Mouse (Mus musculus) liver, adult 2 months (tissue): Measurements from ENCODE around the gene Hsd17b14. TPM values are rescaled to one million over a fixed set of nuclear protein-coding genes. Genes with fewer than 3 reads are reported as not detected.

ENCODE experiments used
- DNase-seq: peaks from one replicate; pipeline ENCODE4 v3.0.0-alpha.2; 2011; ENCODE audit warnings: low read depth, low spot score; ENCODE audit errors: extremely low read depth
- H3K27ac ChIP-seq: fragments of 200-500 bp; replicated peaks from 2 replicates; pipeline ENCODE4 v1.5.1; 2012; ENCODE audit warnings: low read depth, mild to moderate bottlenecking, control low read depth, inconsistent platforms, low read length; ENCODE audit not compliant: insufficient read depth
- H3K27me3 ChIP-seq: fragments of 200-500 bp; 2 replicates; pipeline ENCODE4 v1.6.1; 2012; ENCODE audit warnings: mild to moderate bottlenecking, moderate library complexity, low read length, inconsistent platforms; ENCODE audit not compliant: control insufficient read depth, insufficient read depth
- H3K36me3 ChIP-seq: fragments of 200-500 bp; 2 replicates; pipeline ENCODE4 v1.6.1; 2012; ENCODE audit warnings: low read length, inconsistent platforms; ENCODE audit not compliant: control insufficient read depth, insufficient read depth
- H3K4me1 ChIP-seq: fragments of 200-500 bp; 2 replicates; pipeline ENCODE4 v1.6.1; 2011; ENCODE audit warnings: low read length; ENCODE audit not compliant: control insufficient read depth, insufficient read depth
- H3K4me3 ChIP-seq: fragments of 200-500 bp; 2 replicates; pipeline ENCODE4 v1.5.1; 2011; ENCODE audit warnings: low read depth, mild to moderate bottlenecking, control low read depth, low read length, moderate library complexity; ENCODE audit not compliant: insufficient read depth
- H3K79me2 ChIP-seq: fragments of 200-500 bp; 2 replicates; pipeline ENCODE4 v1.6.1; 2012; ENCODE audit warnings: inconsistent platforms, mild to moderate bottlenecking, low read length, moderate library complexity; ENCODE audit not compliant: control insufficient read depth, insufficient read depth
- H3K9ac ChIP-seq: fragments of 200-500 bp; 2 replicates; pipeline ENCODE4 v1.6.1; 2012; ENCODE audit warnings: low read depth, mild to moderate bottlenecking, control low read depth, inconsistent platforms, low read length
- CTCF ChIP-seq: fragments of 200-500 bp; IDR thresholded peaks from 2 replicates; pipeline ENCODE4 v1.5.1; 2011; ENCODE audit warnings: low read depth, low read length, control low read depth
- POLR2A ChIP-seq: fragments of 200-500 bp; IDR thresholded peaks from 2 replicates; pipeline ENCODE4 v1.6.1; 2011; ENCODE audit warnings: low read length, control low read depth; ENCODE audit not compliant: insufficient read depth; ENCODE audit errors: extremely low read depth
- WGBS: fragments of 180-500 bp; shearing (Covaris S2); methylation state at CpG from one replicate; pipeline ENCODE4 v1.1.7; 2018; 5-methylcytosine and 5-hydroxymethylcytosine counted together
- polyA plus RNA-seq: library from polyadenylated mRNA; depleted of rRNA; stranded (reverse); fragments of >200 nt; gene quantifications from 2 replicates; pipeline ENCODE4 v1.2.3, GENCODE M21; 2012; rRNA removed
- total RNA-seq: library from RNA; depleted of rRNA; stranded (reverse); fragments of >200 nt; gene quantifications from 2 replicates; pipeline ENCODE4 v1.2.3, GENCODE M21; 2014; rRNA removed

The Hsd17b14 gene
- total RNA-seq: not detected in 2 replicates
- not detected in 2 replicates for polyA plus RNA-seq

- H3K36me3 ChIP-seq: no peaks in the 10 kb centered on the region
- H3K27ac ChIP-seq: peak within 1 kb of the TSS; percentile 64
- no peak for DNase-seq
- peak within 1 kb of the TSS; percentile 23 for H3K9ac ChIP-seq
- H3K27me3 ChIP-seq: no peaks in the 10 kb centered on the region
- no peak within 1 kb of the TSS for H3K4me3 ChIP-seq
- 65% methylated on average over 8 of the region's 8 CpGs for WGBS
- peaks cover 8% of the 10 kb centered on the region for H3K4me1 ChIP-seq
- H3K79me2 ChIP-seq: no peaks in the 10 kb centered on the region
- TF ChIP-seq CTCF: no peak
- TF ChIP-seq POLR2A: no peak
These were observed at the start of gene Hsd17b14 for GRCm38 (mm10) chr7:45554744-45555143. TSS of gene Hsd17b14 (plus strand) at chr7:45554893.

GRCm38 (mm10) chr7:45507583-45507982 lies 47.1 kb upstream of the Hsd17b14 start:
- Histone ChIP-seq H3K4me3 (no peak overlapping the region), H3K79me2 (peaks cover 12% of the 10 kb centered on the region; the same call in 1 of the 2 replicates), H3K9ac (no peak overlapping the region), H3K4me1 (peaks cover 13% of the 10 kb centered on the region), H3K36me3 (no peaks in the 10 kb centered on the region), H3K27me3 (no peaks in the 10 kb centered on the region), H3K27ac (no peak overlapping the region)
- peak; percentile 41 for DNase-seq
- WGBS: 70% methylated on average over 6 of the region's 6 CpGs
- TF ChIP-seq CTCF: no peak
- no peak for TF ChIP-seq POLR2A

- H3K79me2 ChIP-seq: peaks cover 12% of the 10 kb centered on the region; the same call in 1 of the 2 replicates
- WGBS: 87% methylated on average over 6 of the region's 6 CpGs
These were observed 46.1 kb upstream of the Hsd17b14 start for GRCm38 (mm10) chr7:45508561-45508960.

GRCm38 (mm10) chr7:45509181-45509882 lies 45.4 kb upstream of the Hsd17b14 start:
- H3K27me3 ChIP-seq: no peaks in the 10 kb centered on the region
- H3K27ac ChIP-seq: peak overlapping the region; percentile 79
- 11% methylated on average over 19 of the region's 19 CpGs for WGBS
- peak overlapping the region; percentile 76 for H3K4me3 ChIP-seq
- peaks cover 12% of the 10 kb centered on the region; the same call in 1 of the 2 replicates for H3K79me2 ChIP-seq
- DNase-seq: peak; percentile 54
- H3K4me1 ChIP-seq: peaks cover 13% of the 10 kb centered on the region
- H3K36me3 ChIP-seq: no peaks in the 10 kb centered on the region
- no peak for TF ChIP-seq POLR2A
- no peak for TF ChIP-seq CTCF
- peak overlapping the region; percentile 80 for H3K9ac ChIP-seq

More at GRCm38 (mm10) chr7:45508561-45508960, 46.1 kb upstream of the Hsd17b14 start:
- Histone ChIP-seq H3K27me3 (no peaks in the 10 kb centered on the region), H3K4me3 (no peak overlapping the region), H3K36me3 (no peaks in the 10 kb centered on the region), H3K4me1 (peaks cover 13% of the 10 kb centered on the region), H3K9ac (no peak overlapping the region), H3K27ac (no peak overlapping the region)
- DNase-seq: no peak
- TF ChIP-seq CTCF (no peak), POLR2A (no peak)

GRCm38 (mm10) chr7:45509912-45510787 lies 44.5 kb upstream of the Hsd17b14 start, which contains the start of gene Nucb1:
TSS of gene Nucb1 (minus strand) at chr7:45510406.
- no peak for TF ChIP-seq CTCF
- TF ChIP-seq POLR2A: peak; percentile 64; the same call in 1 of the 2 replicates
- DNase-seq: peak; percentile 85
- H3K4me1 ChIP-seq: peaks cover 13% of the 10 kb centered on the region
- peaks cover 8% of the 10 kb centered on the region; the same call in 1 of the 2 replicates for H3K79me2 ChIP-seq
- H3K27me3 ChIP-seq: no peaks in the 10 kb centered on the region
- H3K9ac ChIP-seq: peak within 1 kb of the TSS; percentile 80
- H3K36me3 ChIP-seq: no peaks in the 10 kb centered on the region
- WGBS: under 1% methylated on average over 44 of the region's 44 CpGs
- H3K4me3 ChIP-seq: peak within 1 kb of the TSS; percentile 76
- H3K27ac ChIP-seq: peak within 1 kb of the TSS; percentile 84
